23 mouse cellular contexts compared by ENCODE assay signal in genomic region chr16:26532287-26532686, GRCm38 (mm10). TPM values are rescaled to one million over a fixed set of nuclear protein-coding genes. Genes with fewer than 3 reads are reported as not detected.
"Had no signal": no experiment of that assay in that cellular context is flagged by ENCODE, and none has a peak within 500 bp of the region (broad histone marks: within the 10 kb centered on the region; RNA-seq: fewer than 3 reads in every experiment).

No protein-coding gene starts in this region.

- ATAC-seq: liver, postnatal 0 days; midbrain, embryonic 13.5 days had no signal

- H3K27me3 ChIP-seq: limb, embryonic 15.5 days; liver, embryonic 13.5 days; lung, embryonic 15.5 days; megakaryocyte, embryonic 14.5 days; midbrain, embryonic 13.5 days; neural tube, embryonic 12.5 days had no signal

- H3K9ac ChIP-seq: limb, embryonic 15.5 days; liver, embryonic 13.5 days; liver, postnatal 0 days; lung, embryonic 15.5 days; midbrain, embryonic 13.5 days; neural tube, embryonic 12.5 days had no signal

- H3K4me2 ChIP-seq: limb, embryonic 15.5 days; liver, embryonic 13.5 days; lung, embryonic 15.5 days; midbrain, embryonic 13.5 days; neural tube, embryonic 12.5 days had no signal

- H3K9me3 ChIP-seq: limb, embryonic 15.5 days; liver, embryonic 13.5 days; lung, embryonic 15.5 days; midbrain, embryonic 13.5 days; neural tube, embryonic 12.5 days had no signal

- H3K4me1 ChIP-seq: limb, embryonic 15.5 days; liver, embryonic 13.5 days; megakaryocyte, embryonic 14.5 days had no signal

- H3K36me3 ChIP-seq: limb, embryonic 15.5 days; liver, embryonic 13.5 days; lung, embryonic 15.5 days; midbrain, embryonic 13.5 days; neural tube, embryonic 12.5 days had no signal

- DNase-seq: kidney, adult 18-20 months; liver, embryonic 13.5 days; liver, postnatal 0 days; lung, postnatal 14 days; spleen, adult 18-20 months; thymus, adult 2 months; thymus, postnatal 25 days had no signal

- H3K27ac ChIP-seq: limb, embryonic 15.5 days; liver, embryonic 13.5 days; lung, embryonic 15.5 days; macrophage; midbrain, embryonic 13.5 days; neural tube, embryonic 12.5 days had no signal

- H3K4me3 ChIP-seq: limb, embryonic 15.5 days; liver, embryonic 13.5 days; lung, embryonic 15.5 days; megakaryocyte, embryonic 14.5 days; midbrain, embryonic 13.5 days; neural tube, embryonic 12.5 days had no signal

RNA-seq across cellular contexts. Expression of gene Tmem207, which starts 5.7 kb away (rescaled TPM):
- total RNA-seq: layer of hippocampus, postnatal 25 days; left cerebral cortex, adult 8-10 months; left cerebral cortex, postnatal 25 days; monocyte, adult 5-6 weeks had no signal
- polyA plus RNA-seq: intestine, embryonic 14.5 days; large intestine, adult 2 months; limb, embryonic 11.5 days; limb, embryonic 15.5 days; liver, embryonic 13.5 days; liver, postnatal 0 days; lung, embryonic 15.5 days; macrophage; stomach, embryonic 14.5 days; testis, adult 2 months; thymus, adult 2 months; urinary bladder, adult 2 months had no signal
